Mouse (Mus musculus) liver, postnatal 0 days (tissue): Measurements from ENCODE around the gene Slc38a1. TPM values are rescaled to one million over a fixed set of nuclear protein-coding genes. Genes with fewer than 3 reads are reported as not detected.

Experiments
- ATAC-seq: fragments of 200-750 bp; cut with Nextera tagmentation; 2 replicates; pipeline ENCODE4 v1.8.0; 2017; ENCODE audit warnings: mild to moderate bottlenecking, moderate library complexity
- DNase-seq: peaks from one replicate; pipeline ENCODE4 v3.0.0-alpha.2; 2016
- H3K27ac ChIP-seq: fragments of 300-500 bp; sonication (generic); 2 replicates; pipeline ENCODE4 v1.5.1; 2014; ENCODE audit warnings: antibody characterized with exemption, moderate library complexity, mild to moderate bottlenecking, low read depth
- H3K27me3 ChIP-seq: fragments of 300-500 bp; sonication (generic); 2 replicates; pipeline ENCODE4 v1.6.1; 2014; ENCODE audit warnings: low read length, control low read depth, mixed read lengths; ENCODE audit not compliant: insufficient read depth
- H3K36me3 ChIP-seq: fragments of 300-500 bp; sonication (generic); replicated peaks from 2 replicates; pipeline ENCODE4 v1.6.1; 2014; ENCODE audit warnings: mild to moderate bottlenecking, control low read depth, low read length, moderate library complexity, mixed read lengths; ENCODE audit not compliant: insufficient read depth
- H3K4me1 ChIP-seq: fragments of 300-500 bp; sonication (generic); 2 replicates; pipeline ENCODE4 v1.6.1; 2014; ENCODE audit warnings: antibody characterized with exemption, mild to moderate bottlenecking, control low read depth; ENCODE audit not compliant: insufficient read depth
- H3K4me2 ChIP-seq: fragments of 300-500 bp; sonication (generic); 2 replicates; pipeline ENCODE4 v1.6.1; 2014; ENCODE audit warnings: low read depth, mild to moderate bottlenecking, low read length, moderate library complexity, mixed read lengths
- H3K4me3 ChIP-seq: fragments of 300-500 bp; sonication (generic); 2 replicates; pipeline ENCODE4 v1.5.1; 2014; ENCODE audit warnings: low read depth, low read length
- H3K9ac ChIP-seq: fragments of 300-500 bp; sonication (generic); replicated peaks from 2 replicates; pipeline ENCODE4 v1.6.1; 2014; ENCODE audit warnings: mild to moderate bottlenecking, moderate library complexity
- H3K9me3 ChIP-seq: fragments of 300-500 bp; sonication (generic); 2 replicates; pipeline ENCODE4 v1.6.1; 2016; ENCODE audit warnings: mild to moderate bottlenecking, control low read depth, low read length, mixed read lengths
- CTCF ChIP-seq: sonication (generic); IDR thresholded peaks from 2 replicates; pipeline ENCODE4 v1.5.1; 2016; ENCODE audit warnings: antibody characterized with exemption, low read depth
- EP300 ChIP-seq: IDR thresholded peaks from 2 replicates; pipeline ENCODE4 v1.6.1; 2016; ENCODE audit warnings: antibody characterized with exemption, low read depth, mild to moderate bottlenecking
- WGBS: fragments of 180-500 bp; shearing (Covaris S2); extraction: QIAGEN DNeasy Blood & Tissue Kit; methylation state at CpG from one replicate; pipeline ENCODE4 v1.1.7; 2014; ENCODE audit not compliant: insufficient replicate concordance; 5-methylcytosine and 5-hydroxymethylcytosine counted together
- polyA plus RNA-seq: library from polyadenylated mRNA; unstranded; fragments of >200 nt; fragmentation: Nextera tagmentation; extraction: Ambion mirVana; gene quantifications from 2 replicates; pipeline ENCODE4 v1.2.1, GENCODE M21; 2015

Gene Slc38a1
- polyA plus RNA-seq, 1 experiment from 2014 or later = 11.3 TPM

DNA sequence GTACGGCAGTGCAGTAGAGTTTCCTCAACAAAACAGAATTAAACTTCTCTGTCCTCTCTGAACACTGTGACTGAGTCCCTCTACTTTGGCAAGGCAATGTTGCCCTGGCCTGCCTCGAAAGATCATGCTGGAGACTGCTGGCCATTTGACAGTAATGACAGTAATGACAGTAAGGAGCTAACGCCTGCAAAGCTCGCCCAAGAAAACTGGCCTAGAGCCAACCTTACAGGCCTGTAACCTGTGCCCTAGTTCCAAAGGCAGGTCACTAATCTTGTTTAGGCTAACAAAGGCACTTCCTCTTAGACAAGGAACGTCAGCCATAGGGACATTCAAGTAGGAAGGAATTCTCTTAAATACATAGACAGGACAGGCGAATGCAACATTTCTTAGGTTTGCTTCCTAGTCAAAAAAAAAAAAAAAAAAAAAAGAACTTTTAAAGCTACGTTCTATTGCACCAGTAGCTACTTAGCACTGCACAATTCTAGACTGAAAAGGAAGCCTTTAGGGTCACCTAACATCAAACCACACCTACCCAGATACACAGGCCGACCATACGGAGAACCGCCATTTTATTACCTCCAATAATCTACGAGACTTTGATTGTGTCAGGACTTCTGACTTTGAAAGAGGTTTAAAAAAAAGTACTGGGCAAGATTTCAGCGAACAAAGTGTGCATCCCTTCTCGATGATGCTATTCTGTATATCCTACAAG is 74.3 kb downstream of the Slc38a1 start:
- Histone ChIP-seq H3K9me3 (no peaks in the 10 kb centered on the region), H3K9ac (no peak overlapping the region), H3K4me1 (peaks cover 16% of the 10 kb centered on the region), H3K4me2 (no peak overlapping the region), H3K36me3 (no peaks in the 10 kb centered on the region), H3K27ac (0 out of 2 replicates have a peak overlapping the region, but pooled peaks have one; percentile 4), H3K4me3 (no peak overlapping the region), H3K27me3 (no peaks in the 10 kb centered on the region)
- 59% methylated on average over 13 of the region's 13 CpGs for WGBS
- DNase-seq = peak; percentile 61
- TF ChIP-seq EP300 = no peak
- no peak for TF ChIP-seq CTCF
- peak; percentile 66 for ATAC-seq

DNA sequence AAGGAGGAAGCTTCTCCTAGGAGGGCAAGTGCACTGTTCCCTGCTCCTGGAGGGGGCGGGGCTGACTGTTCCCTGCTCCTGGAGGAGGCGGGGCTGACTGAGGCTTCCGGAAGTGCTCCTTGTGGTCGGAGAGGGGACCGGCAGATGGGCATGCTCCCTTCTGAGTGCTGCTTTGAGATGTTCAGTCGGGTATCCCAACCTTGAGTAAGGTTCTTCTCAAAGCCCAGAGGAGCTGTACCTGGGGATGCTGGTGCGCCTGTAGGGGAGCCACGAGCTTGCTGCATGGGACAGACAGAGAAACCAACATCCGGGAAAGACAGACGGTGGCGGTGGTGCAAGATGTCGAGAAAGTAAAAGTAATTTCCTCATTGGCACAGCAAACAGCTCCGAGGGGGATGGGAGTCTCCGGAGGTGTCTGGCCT is 75.9 kb downstream of the Slc38a1 start:
- peak overlapping the region; percentile 48 for H3K9ac ChIP-seq
- no peaks in the 10 kb centered on the region for H3K27me3 ChIP-seq
- peak overlapping the region; percentile 11; the same call in 1 of the 2 replicates for H3K27ac ChIP-seq
- H3K4me1 ChIP-seq = peaks cover 28% of the 10 kb centered on the region
- peak overlapping the region; percentile 46 for H3K4me3 ChIP-seq
- peak overlapping the region; percentile 70 for H3K4me2 ChIP-seq
- TF ChIP-seq CTCF = peak; percentile 36
- TF ChIP-seq EP300 = no peak
- H3K36me3 ChIP-seq = no peaks in the 10 kb centered on the region
- H3K9me3 ChIP-seq = no peaks in the 10 kb centered on the region
- ATAC-seq (peak; percentile 57; the same call in 1 of the 2 replicates), DNase-seq (peak; percentile 62)
- WGBS = 8% methylated on average over 14 of the region's 14 CpGs

DNA sequence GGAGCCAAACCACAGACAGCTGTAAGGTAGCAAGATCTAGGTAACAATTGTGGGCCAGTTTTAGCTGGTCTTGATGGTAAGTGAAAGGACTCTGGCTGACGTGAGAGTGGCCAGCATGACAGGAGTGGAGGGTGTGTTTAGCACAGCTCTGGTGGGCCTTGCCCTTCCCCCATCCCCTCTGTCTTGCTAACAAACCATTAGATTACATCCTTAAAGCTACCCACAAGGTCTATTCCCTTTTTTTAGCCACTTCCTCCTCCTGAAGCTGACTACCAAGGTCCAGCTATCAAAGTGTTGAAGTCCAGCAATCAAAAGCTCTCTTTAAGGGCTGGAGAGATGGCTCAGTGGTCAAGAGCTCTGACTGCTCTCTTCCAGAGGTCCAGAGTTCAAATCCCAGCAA is 78.9 kb downstream of the Slc38a1 start:
- Histone ChIP-seq H3K9ac (no peak overlapping the region), H3K36me3 (no peaks in the 10 kb centered on the region), H3K27me3 (no peaks in the 10 kb centered on the region), H3K4me1 (peaks cover 26% of the 10 kb centered on the region), H3K27ac (no peak overlapping the region), H3K4me2 (no peak overlapping the region), H3K9me3 (no peaks in the 10 kb centered on the region), H3K4me3 (no peak overlapping the region)
- TF ChIP-seq CTCF (no peak), EP300 (no peak)
- WGBS = 33% methylated on average over 1 of the region's 1 CpGs
- ATAC-seq = no peak
- no peak for DNase-seq

DNA sequence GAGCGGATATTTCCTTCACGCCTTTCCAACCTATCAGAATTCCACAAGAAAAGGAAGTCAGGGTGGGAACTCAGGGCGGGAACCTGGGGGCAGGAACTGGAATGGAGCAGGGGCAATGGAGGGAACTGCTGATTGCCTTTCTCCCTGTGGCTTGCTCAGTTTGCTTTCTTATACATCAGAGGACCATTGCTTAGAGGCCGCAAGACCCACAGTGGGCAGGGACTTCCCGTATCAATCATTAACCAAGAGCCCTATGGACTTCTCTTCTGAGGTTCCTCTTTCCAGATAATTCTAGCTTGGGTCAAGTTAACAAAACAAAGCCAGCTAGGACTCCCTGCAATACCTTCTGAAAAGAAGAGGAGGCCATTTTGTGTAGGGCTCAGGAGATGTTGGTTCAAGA is 80.2 kb downstream of the Slc38a1 start:
- no peak for DNase-seq
- H3K9me3 ChIP-seq = no peaks in the 10 kb centered on the region
- no peak overlapping the region for H3K4me2 ChIP-seq
- H3K4me1 ChIP-seq = peaks cover 19% of the 10 kb centered on the region
- H3K27me3 ChIP-seq = no peaks in the 10 kb centered on the region
- H3K27ac ChIP-seq = 0 out of 2 replicates have a peak overlapping the region, but pooled peaks have one; percentile 16
- TF ChIP-seq EP300 = no peak
- no peak for TF ChIP-seq CTCF
- 67% methylated on average over 5 of the region's 5 CpGs for WGBS
- no peak overlapping the region for H3K9ac ChIP-seq
- peak; percentile 26; the same call in 1 of the 2 replicates for ATAC-seq
- H3K36me3 ChIP-seq = no peaks in the 10 kb centered on the region
- no peak overlapping the region for H3K4me3 ChIP-seq

DNA sequence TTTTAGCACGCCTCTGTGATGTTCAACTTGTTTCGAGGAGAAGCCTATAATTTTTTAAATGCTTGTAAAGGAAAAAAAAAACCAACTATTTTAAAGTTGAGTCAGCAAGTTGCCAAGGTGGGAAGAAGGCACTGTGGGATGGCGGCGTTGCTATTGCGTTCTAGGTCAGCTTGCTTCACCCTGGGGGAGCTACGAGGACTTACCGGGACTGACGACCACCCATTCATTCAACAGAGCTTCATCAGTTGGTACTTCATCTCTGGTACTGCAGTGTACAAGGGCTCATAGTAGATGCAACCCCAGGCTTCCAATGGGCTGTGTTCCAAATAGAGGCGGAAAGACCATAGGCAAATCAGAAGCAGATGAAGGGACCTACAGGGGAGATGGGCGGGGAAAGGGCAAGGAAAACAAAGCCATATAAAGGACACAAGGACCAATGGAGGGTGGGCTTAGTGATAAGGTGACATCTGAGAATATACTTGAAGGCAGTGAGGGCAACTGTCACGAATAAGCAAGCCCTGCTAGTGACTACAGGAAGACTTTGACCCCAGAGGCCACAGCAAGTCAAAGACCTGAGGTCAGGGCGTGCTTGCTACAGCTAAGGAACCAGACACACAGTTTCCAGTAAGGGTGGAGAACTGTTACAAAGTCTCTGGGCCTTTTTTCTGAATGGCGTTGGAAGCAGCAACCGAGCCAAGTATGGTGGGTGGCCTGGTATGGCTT is 82.0 kb downstream of the Slc38a1 start:
- Histone ChIP-seq H3K36me3 (no peaks in the 10 kb centered on the region), H3K27ac (no peak overlapping the region), H3K4me2 (no peak overlapping the region), H3K4me1 (peaks cover 12% of the 10 kb centered on the region), H3K9ac (no peak overlapping the region), H3K4me3 (no peak overlapping the region), H3K9me3 (no peaks in the 10 kb centered on the region), H3K27me3 (no peaks in the 10 kb centered on the region)
- ATAC-seq (no peak), DNase-seq (no peak)
- no peak for TF ChIP-seq CTCF
- no peak for TF ChIP-seq EP300
- 87% methylated on average over 14 of the region's 14 CpGs for WGBS

DNA sequence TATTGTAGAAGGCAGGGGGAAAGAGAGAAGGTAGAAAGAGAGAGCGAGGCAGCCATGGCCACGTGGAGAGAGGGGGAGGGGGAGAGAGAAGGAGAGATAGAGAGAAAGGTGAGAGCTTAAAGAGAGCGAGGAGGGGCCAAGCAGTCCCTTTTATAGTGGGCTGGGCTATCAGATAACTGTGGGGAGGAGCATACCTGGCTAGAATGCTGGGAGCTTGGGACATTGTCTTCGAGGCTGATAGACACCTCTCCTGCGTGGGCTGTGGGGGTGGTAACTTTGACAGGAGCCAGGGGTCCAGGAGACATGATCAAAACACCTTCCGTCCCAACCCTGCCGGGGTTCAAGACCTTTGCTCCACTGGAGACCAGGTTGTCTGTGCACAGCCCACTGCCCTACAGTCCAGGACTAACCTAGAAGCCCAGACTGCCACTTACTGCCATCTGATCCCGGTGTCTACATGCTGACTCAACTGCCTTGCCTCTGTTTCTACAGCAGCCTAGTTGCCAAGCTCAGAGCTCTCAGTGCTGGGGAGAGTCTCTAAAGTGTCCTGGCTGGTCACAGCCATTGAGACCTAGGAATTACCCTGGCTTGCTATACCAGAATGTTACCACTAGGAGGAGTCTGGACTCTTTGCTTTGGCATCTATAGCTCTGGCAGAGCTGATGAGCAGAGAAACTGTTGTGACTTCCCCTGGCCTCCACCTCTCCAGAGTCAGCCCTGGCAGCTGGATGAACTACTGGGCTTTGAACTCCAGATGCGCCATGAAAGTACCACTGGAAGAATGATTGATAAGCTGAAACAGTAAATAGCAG is 90.9 kb downstream of the Slc38a1 start:
- TF ChIP-seq EP300 (no peak), CTCF (peak; percentile 96)
- H3K9me3 ChIP-seq = no peaks in the 10 kb centered on the region
- H3K36me3 ChIP-seq = no peaks in the 10 kb centered on the region
- DNase-seq (peak; percentile 46), ATAC-seq (peak; percentile 78)
- H3K9ac ChIP-seq = no peak overlapping the region
- H3K27me3 ChIP-seq = no peaks in the 10 kb centered on the region
- H3K4me2 ChIP-seq = no peak overlapping the region
- H3K4me1 ChIP-seq = peaks cover 2% of the 10 kb centered on the region; the same call in 1 of the 2 replicates
- WGBS = 57% methylated on average over 9 of the region's 9 CpGs
- H3K27ac ChIP-seq = no peak overlapping the region
- no peak overlapping the region for H3K4me3 ChIP-seq
